Mouse (Mus musculus) layer of hippocampus, adult 9-10 months (tissue): ENCODE measurements at regions not wholly inside any gene's neighbourhood (a gene's known extent, or its start where the extent isn't known, plus 50 kb on each side); places are given as distances from the start of the nearest gene placed in this dataset.

ENCODE experiments used
- DNase-seq: peaks from one replicate; pipeline ENCODE4 v3.0.0; 2022; ENCODE audit warnings: low spot score

GRCm38 (mm10) chr8:125367374-125367773 lies 202.2 kb downstream of the Sipa1l2 start:
- no peak for DNase-seq

GRCm38 (mm10) chr8:125365004-125365403 lies 204.6 kb downstream of the Sipa1l2 start:
- peak; percentile 43 for DNase-seq

- no peak for DNase-seq
These were observed 210.2 kb downstream of the Sipa1l2 start for GRCm38 (mm10) chr8:125359456-125359855.

- DNase-seq, result no peak
These were observed 211.8 kb downstream of the Sipa1l2 start for GRCm38 (mm10) chr8:125357759-125358158.

GRCm38 (mm10) chr8:125355059-125355509 lies 214.5 kb downstream of the Sipa1l2 start:
- DNase-seq, result no peak

- no peak for DNase-seq
These were observed 217.3 kb downstream of the Sipa1l2 start for GRCm38 (mm10) chr8:125352276-125352675.

- DNase-seq, result no peak
These were observed 218.0 kb downstream of the Sipa1l2 start for GRCm38 (mm10) chr8:125351486-125352032.

- DNase-seq, result no peak
These were observed 220.2 kb downstream of the Sipa1l2 start for GRCm38 (mm10) chr8:125349290-125350025.

- DNase-seq, result no peak
These were observed 223.4 kb downstream of the Sipa1l2 start for GRCm38 (mm10) chr8:125346182-125346581.

GRCm38 (mm10) chr8:125345571-125345970 lies 224.0 kb downstream of the Sipa1l2 start:
- DNase-seq, result no peak

GRCm38 (mm10) chr8:125343867-125344266 lies 225.7 kb downstream of the Sipa1l2 start:
- DNase-seq, result no peak

GRCm38 (mm10) chr8:125342521-125342920 lies 227.1 kb downstream of the Sipa1l2 start:
- DNase-seq, result no peak

GRCm38 (mm10) chr8:125341606-125342005 lies 228.0 kb downstream of the Sipa1l2 start:
- DNase-seq, result no peak

GRCm38 (mm10) chr8:125338222-125338621 lies 231.4 kb downstream of the Sipa1l2 start:
- no peak for DNase-seq

- DNase-seq, result no peak
These were observed 232.0 kb downstream of the Sipa1l2 start for GRCm38 (mm10) chr8:125337444-125338077.

GRCm38 (mm10) chr8:125336799-125337198 lies 232.8 kb downstream of the Sipa1l2 start:
- DNase-seq, result no peak

GRCm38 (mm10) chr8:125335575-125336370 lies 233.8 kb downstream of the Sipa1l2 start:
- no peak for DNase-seq

GRCm38 (mm10) chr8:125335171-125335570 lies 234.4 kb downstream of the Sipa1l2 start:
- DNase-seq, result no peak

GRCm38 (mm10) chr8:125330638-125331037 lies 239.0 kb downstream of the Sipa1l2 start:
- DNase-seq, result no peak

GRCm38 (mm10) chr8:125328650-125329049 lies 241.0 kb downstream of the Sipa1l2 start:
- DNase-seq, result no peak

GRCm38 (mm10) chr8:125327551-125328262 lies 241.9 kb downstream of the Sipa1l2 start:
- DNase-seq, result no peak

GRCm38 (mm10) chr8:125327006-125327405 lies 242.6 kb downstream of the Sipa1l2 start:
- no peak for DNase-seq
